Mouse (Mus musculus): ENCODE data around the gene Proser3.

The Proser3 gene

DNA sequence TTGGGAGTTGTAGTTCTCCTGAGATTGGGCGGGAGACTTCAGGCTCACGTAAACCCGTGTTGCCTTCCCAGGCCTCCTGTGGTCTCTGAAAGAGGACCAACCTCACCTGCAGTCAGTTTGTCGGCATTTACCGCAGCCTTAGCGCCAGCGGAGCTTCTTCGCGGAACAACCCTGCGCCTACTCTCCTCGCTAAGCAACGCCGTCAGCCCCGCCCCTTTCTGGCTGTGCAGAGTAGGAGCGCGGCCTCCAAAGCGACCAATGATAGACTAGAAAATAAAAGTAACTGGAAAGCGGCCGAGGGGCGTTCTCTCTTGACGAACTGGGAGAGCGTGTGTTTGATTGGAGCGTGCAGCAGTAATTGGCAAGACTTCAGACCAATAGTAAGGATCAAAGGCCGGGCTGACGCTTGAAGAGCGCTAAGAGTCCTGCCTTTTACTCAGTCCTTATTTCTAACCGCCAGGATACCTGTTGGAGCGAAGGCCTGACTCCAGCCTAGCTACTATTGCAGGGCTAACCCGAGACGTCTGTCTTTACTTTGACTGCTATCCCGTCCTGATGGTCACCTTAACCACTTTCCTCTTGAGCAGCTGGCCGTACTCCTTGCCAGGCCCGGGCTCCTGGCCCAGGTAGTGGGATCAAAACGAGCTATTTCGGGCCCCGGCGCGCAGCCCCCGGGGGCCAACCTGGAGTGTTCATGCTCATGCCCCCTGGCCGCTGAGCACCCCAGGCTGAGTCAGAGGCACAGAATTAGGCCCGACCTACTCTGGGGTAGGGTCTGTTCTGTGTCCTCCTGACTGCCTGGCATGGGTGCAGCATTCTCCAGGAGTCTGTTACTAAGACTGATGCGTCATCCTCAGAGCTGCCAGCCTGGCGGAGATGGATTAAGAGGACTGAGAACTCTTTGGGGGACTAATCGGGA is at the start of gene Proser3, which contains the start of gene Hspb6:
Gene Proser3, minus strand, starts transcription at position 198 of the 919 bp plus-strand sequence.
Gene Hspb6, plus strand, starts transcription at position 77 of the 919 bp plus-strand sequence.
- DNase-seq: peak; percentile 97

DNA sequence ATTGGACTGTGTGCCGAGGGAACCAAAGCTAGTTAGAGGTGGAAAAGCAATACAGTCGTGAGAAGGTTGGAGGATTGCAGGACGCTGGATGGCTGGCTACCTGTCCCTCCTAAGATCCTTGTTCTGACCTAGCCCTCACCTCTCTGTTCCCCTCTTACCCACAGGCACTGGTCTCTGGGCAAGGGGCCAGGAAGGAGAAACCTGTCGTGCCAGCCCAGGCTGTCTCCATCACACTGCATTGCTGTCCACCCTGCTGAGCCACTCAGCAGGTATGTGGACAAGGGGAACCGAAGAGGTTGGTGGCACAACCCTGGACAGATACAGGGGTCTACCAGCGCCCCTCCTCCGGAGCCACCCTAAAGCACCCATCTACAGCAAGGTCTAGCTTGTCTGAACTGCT is 48.6 kb upstream of the Proser3 start:
- DNase-seq: peak; percentile 60

DNA sequence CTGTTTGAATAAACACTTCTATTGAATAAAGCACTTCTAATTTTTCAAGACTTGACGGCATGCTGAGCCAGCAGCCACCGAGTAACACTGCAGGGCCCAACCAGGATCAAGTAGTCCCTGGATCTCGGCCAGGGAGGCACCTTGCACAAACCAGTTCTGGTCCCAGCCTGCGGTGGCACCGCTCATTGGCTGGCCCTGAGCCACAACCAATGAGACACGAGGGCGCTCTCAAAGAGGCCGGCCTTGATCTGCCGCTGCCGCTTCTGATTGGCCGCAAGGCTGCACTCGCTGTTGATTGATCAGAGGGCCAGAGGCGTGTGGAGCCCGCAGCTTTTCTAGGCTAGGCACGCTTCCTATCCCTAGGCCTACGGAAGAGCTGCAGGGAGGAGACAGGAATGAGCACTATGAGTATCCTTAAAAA is 47.8 kb upstream of the Proser3 start:
- DNase-seq: peak; percentile 95

DNA sequence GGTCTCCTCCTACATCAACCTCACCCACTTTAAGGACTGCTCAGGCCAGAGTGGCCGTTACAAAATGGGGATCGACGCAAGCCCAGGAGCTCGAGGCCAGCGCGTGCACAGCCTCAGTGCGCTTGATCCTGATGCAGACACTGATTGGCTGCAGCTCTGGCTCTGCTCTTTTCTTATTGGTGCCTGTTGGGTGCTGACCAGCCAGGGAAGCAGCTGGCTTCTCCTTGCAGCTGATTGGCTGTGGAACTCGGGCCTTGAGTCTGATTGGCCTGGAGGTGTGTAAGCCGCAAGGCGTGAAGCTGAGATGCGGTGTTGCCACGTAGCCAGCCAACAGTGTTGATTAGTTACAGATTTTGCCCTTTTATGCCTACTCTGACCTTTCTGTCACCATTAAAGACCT is 46.7 kb upstream of the Proser3 start, which contains the start of gene Zbtb32:
Gene Zbtb32, minus strand, starts transcription at position 124 of the 400 bp plus-strand sequence.
- DNase-seq: no peak

DNA sequence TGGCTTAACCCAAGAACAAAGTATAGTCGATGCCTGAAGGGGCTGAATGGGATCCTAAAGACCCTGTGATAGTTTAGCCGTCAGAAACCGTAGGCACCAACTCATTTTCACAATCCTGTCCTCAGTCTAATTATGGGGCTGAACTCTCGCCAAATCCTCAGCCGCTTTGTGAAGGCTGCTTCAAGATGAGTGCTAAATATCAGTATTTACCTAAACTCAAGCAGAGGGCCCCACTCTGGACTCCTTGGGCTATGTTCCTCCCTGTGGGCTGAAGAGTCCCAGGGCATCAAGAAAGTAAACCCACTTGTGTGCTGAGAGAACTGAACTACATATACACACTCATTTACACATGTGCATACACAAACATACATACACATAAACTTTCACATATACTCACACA is 44.7 kb upstream of the Proser3 start:
- no peak for DNase-seq

DNA sequence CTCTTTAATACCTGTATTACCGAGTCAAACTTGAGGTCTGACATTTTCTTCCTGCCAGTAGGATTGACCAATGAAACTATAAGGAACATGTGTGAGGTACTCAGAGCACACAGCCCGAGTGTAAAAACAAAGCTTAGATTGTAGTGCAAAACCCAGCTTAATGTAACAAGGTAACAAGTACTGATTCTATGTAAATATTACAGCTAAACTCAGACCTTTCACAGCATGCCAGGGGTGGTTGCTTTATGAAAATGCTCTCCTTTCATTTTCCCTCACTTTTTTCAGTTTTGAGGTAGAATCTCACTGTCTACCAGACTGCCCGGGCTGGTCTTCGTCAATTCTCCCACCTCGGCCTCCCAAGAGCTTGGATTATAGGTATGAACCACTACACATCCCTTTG is 44.0 kb upstream of the Proser3 start:
- no peak for DNase-seq

DNA sequence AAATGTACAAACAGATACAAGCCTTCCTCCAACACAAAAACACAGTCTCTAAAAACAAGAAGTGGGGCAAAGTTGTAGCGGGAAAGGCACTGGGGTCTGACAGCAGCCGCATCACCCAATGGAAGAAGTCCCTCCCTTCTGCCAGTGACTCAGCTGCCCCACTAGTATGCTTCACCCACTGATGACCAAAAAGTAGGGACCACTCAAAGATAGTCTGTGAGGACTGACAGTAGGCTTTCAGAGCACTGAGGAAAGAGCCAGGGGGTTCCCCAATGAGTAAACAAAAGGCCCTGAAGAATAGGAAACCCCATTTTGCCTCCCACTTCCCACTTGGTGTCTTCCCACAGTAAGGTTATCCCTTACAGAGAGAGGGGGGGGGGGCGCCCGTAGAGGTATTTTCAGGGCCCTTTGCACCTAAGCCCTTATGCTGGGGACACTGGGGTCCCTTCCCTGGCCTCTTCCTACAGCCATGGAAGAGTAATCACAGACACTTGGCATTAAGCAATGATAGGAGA is 42.5 kb upstream of the Proser3 start:
- no peak for DNase-seq

DNA sequence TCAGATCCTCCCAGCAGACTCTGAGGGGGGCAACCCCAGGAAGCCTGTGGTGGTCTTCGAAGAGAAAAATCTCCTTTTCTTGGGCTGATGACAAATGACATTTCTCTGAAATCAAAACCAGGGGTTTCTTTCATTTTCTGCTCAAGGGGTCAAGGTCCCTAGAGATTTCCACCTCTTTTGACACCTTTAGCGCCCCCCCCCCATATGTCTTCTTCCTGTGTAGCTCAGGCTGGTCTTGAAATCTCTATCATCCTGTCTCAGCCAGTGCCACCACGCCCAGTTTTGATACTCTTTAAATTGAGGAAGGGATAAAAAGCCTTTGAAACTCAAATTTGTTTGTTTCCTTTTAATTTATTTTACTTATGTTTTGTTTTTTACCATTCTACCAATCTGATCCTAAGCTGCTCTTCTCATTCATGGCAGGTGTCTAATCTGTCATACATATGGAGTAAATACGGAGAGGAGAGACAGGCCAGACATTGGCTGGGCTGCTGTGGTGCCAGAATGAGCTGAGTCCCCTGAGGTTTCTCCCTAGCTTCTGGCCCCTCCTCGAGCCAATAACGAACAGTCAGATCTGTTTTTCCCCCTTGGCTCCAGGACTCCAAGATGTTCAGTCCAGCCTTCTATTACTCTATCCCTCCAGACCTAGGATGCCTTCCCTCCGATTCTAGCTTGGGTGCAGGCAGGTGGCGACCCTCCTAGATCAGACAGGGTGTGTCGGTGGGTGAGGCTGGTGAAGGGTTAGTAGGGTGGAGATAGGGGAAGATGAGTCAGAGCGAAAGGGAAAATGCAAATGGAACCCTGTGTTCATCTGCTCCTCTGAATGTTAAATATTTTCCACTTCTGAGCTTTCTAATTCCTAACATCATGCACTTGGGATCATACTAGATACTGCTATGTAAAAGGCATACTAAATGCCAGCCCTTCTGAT is 41.7 kb upstream of the Proser3 start:
- DNase-seq: no peak

DNA sequence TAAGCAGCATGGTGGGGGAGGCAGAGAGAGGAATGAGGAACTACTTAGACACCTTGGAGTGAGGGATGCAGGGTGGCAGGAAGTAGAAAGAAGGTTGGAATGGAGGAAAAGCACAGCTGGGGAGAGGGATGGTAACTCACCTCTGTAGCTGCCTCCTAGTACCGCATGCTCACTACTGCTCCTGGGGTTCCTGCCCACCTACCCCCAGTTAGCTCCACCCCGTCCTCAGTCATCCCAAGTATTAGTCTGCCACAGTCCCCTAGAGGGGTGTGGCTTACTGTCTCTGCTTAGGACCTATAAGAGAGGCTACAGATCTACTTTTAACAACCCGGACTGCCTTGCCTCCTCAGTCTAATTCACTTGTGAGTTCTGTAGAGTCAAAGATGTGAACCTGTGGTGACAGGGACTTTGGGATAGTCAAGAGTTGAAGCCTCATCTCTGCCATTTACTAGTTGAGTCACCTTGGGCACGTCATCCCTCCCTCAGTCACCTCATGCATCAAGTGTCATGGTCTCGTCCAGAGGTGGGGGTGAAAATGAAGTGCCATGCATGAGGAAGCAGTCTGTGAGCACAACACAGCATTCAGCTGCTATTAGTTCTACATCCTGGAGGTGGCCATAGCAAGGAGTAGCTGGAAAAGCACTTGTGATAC is 40.8 kb upstream of the Proser3 start:
- no peak for DNase-seq

DNA sequence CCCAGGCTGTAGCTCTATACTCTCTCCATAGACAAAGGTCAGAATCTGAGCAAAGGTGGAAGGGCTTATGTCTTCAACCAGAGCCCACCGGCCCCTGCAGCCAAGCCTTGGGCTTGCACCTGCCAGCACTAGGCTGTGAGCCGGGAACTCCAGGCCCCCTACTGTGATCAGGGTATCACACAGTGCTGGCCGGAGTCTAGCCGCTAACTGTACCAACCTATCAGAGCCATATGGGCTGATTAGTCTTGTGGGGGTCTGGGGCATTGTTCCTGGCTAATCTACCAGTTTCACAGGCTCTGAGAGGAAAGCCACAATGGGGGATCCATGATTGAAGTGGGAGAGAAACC is 39.5 kb upstream of the Proser3 start:
- no peak for DNase-seq

DNA sequence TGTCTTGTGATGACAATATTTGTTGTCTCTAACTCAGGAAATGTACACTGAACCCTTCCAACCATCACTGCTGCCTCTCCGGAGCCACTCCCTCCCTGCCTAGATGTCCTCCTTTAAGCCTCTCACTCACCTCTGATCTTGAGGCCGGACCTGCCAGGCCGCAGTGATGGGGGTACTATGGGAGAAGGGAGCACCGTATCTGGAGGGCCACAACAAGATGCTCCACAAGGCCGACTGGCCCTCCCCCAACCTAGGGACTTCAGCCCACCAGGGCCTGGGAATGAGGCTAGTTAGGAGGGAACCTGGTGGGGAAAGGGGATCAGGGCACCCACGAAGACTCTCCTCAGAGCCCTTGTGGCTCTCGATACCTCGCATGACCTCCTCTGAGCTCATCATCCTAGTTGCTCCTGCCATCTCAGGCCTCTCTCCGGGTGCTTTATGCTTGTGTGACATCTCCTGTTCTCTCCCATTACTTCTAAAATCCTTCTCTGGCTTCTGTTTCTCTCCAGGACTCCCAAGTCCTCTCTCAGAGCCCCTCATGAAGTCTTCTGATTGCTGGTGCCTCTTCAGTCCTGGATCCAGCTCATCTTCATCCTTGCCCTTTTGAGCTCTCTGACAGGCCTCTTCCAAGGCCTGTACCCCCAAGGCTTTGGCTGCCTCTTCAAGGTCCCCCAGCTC is 39.0 kb upstream of the Proser3 start:
- DNase-seq: no peak

DNA sequence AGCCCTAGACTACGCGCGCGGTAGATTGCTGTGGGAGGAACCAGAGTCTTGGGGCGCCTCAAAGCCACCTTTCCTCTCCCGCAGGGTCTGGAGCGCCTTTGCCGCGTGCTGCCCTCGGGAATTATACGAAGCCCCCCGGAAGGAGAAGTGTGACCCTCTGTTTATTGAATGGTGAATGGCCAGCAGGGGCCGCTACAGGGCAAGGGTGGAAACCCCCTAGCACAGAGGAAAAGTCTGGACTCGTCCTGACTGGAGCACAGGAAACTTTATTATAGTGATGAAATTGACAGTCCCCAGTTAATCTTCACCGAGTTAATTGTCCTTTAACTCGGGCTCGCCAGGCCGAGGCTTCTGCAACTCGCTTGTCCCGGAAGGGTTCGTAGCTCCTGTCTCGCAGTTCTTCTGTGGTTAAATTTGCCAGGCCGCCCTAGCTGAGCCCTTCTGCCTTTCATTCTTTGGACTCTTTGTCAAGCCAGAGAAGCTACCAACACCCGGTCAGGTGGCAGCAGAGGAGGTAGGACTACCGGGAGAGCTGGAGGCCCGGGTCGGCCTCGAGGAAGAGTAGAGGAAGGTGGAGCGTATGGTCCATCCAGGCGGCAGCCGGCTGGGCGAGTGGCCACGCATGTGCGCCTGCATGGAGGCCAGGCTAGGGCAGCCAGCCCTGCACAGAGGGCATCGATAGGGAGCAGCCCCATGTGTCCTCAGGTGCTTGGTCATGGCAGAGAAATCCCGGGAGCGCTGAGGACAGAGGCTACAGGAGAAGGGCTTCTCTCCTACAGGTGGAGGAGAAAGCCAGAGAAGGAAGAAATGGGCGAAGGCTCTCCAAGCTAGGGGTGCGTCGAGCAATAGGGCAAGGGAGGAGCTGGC is 37.6 kb upstream of the Proser3 start:
- peak; percentile 91 for DNase-seq

DNA sequence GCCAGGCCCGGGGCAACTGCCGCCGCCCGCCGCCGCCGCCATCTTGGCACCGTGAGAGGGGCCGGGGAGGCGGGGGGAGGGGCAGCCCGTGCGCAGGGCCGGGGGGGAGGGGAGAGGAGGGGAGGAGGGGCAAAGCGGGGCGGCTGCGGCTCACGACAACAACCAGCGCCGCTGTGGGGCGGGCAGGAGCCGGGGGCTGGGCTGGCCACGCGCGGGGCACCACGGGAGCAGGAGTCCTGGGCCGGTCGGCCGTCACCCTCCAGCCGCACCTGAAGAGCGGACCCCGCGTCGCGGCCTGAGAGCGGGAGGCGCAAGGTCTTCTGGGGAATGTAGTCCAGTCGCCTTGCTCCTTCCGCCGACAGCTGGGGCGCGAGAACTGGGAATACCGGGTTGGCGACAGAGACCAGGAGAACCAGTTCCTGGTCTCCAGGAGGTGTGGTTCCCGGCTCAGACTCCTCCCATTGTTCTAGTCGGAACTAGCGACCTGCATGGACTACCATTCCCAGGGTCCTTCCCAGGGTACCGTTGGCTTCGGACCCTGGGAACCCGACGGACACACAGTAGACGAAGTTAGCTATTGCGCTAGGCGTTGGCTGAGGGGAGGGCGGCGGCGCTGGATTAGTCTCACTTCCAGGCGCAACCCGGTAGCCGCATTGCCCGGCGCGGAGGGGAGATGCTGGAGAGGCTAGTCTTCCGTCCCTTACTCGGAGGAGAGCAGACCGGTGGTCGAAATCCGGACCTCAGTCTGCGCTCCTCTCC is 36.8 kb upstream of the Proser3 start, which contains the start of gene Kmt2b:
Gene Kmt2b, minus strand, starts transcription at position 51 of the 759 bp plus-strand sequence.
- DNase-seq: peak; percentile 95

DNA sequence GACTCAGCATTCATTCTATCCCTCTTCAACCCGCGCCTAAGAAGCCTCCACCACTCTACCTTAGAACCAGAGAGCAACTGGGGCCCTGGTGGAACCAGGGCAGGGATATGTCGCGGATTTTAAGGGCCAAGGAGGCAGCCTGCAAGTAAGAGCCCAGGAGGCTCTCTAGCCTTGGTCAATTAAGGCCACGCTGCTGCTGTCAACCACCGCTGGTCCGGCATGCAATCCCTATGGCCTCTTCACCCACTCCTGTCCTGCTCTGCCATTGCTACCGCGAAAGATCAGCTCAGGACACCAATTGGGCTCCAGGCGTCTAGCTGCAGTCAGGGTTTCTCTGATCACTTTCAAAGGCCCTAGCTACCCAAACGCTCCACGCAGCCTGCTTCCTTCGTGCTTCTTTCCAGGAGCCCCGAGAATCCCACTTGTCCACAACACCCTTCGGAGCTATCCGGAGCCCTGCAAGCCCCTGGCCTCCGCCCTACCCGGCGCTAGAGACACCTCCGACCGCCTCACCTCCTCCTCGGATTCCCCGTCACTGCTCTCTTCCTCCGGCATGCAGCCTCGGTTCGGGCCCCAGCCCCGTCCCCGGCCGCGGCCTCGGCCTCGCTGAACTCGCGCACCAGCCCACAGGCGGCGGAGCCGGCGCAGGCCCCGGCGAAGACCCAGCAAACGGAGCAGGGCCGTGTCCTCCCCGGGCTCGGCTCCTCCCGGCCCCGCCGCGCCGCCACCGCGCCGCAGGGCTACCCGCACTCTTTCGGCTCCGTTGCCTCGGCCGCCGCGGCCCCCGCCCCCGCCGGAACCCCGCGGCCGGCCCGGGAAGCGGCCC is 36.0 kb upstream of the Proser3 start:
- peak; percentile 69 for DNase-seq

DNA sequence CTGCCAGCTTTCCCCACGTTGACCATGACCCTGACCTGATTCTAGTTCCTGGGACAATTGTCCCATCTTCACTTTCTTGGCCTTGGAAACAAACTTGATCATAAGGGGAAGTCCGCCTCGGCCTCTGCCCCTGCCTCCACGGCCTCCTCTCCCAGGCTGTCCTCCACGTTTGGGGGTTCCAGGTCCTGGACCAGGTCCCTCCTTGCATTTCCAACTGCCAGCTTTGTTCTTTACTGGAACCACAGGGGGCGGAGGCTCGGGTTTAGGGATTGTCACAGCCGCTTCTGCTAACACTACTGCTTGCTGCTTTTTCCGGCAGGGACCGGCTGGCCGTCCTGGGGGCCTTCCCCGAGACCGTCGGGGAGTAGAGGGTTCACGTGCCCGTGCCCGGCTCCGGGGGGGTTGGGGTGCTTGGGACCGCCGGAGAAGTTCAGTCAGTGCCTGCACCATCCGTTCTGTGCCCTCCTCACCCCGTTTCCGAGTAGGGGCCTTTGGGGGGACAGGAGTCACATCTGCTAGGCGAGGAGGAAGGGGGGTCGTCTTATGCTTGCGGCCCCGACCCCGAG is 34.4 kb upstream of the Proser3 start:
- DNase-seq: no peak

DNA sequence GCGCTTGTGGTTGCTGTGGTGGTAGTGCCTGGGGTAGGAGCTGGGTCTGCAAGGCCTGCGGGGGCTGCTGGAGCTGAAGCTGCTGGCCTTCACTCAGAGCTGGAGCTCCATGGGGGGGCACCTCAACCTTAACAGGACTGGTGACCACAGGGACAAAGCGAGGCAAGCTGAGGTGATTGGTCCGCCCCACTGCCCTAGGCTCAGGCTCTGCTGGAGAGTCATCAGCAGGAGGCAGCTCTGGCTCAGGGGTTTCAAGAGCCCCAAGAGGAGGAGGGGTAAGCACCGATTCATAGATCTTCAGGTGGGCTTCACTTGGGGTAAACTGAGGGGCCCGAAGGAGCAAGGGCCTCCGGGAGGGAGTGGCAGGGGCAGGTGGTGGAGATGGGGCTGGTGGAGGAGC is 33.1 kb upstream of the Proser3 start:
- no peak for DNase-seq

DNA sequence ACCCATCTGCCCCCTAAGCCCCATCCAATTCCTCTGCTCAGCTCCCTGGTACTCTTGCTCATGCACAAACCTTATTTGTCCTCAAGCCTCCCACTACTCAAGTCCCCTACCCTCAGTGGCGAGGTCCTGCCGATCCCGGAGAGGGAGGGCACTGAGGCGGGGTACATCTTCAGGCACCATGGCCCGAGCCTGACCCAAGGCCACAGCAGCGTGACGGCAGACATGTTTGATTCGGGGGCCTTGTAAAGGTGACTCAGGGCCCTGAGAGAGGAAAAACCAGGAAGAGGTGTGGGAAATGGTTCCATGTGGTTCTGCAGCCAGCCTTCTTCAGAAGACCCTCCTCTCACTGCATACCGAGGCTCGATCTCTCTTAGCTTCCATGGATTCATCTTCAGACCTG is 32.2 kb upstream of the Proser3 start:
- DNase-seq: no peak

DNA sequence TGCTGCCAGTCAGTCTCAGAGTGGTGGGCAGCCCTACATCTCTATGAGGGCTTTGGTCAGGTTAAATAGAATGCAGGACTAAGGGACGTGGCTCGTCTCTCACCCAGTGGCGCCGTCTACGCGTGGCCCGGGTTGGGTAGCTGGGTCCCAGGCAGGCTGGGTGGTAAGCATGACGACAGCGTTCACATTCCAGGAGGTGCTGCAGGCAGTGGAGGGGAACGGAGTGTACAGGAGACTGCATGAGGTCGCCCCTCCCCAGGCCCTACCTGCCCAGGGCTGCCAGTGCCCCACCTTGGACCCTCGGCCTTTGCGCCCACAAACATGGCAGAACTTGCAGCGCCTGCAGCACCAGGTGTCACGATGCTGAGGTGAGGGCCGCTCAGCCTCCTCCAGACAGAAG is 29.4 kb upstream of the Proser3 start:
- DNase-seq: no peak

DNA sequence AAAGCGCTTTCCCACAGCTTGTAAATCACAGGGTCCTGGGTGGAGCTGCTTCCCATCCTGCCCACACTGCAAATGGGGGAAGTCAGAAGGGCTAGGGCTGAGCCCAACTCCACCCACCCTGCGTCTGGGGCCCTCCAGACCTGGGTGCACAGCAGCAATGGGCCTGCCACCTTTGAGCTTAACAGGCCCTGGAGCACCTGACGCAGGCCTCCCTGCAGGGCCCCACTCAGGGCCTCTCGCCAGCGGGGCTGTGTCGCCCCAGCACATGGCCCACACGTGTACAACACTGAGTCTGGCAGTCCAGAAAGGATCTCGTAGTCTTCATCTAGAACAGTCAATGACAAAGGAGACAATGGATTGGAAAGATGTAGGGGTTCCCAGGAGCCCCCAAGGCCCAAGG is 27.9 kb upstream of the Proser3 start:
- DNase-seq: no peak
